Mouse (Mus musculus) heart, adult 18-20 months (tissue): ENCODE data around the gene Macrod2. TPM values are rescaled to one million over a fixed set of nuclear protein-coding genes. Genes with fewer than 3 reads are reported as not detected.

Experiments used
- DNase-seq, 2 experiments: peaks; one replicate each; pipeline ENCODE4 v3.0.0; 2021 to 2022; ENCODE audit warnings: mixed read lengths in 1 of 2
- total RNA-seq, 2 experiments: library from RNA; stranded (reverse); gene quantifications; 2 replicates each; pipeline ENCODE4 v1.2.3; 2021

The Macrod2 gene
- total RNA-seq, 2 experiments from 2014 or later = 7.2 to 8.3 TPM

DNA sequence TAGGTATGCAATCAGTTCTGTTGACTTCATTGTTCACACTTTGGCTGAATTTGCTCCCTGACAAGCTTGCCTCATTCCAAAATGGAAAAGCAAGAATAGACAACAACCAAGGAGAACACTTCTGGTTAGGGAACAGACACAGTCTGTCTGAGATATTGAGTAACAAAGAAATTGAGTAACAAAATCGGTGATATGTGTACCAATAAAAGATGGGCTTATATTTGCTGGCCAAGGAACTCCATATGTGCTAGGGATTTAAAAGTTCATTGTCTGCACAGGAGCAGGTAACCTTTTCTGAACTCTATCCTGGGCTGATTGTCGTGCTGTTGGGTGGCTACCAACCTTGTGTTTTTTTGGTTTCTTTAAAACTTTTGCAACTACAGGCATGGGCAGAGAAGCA is 817.2 kb downstream of the Macrod2 start:
- DNase-seq = no peak

DNA sequence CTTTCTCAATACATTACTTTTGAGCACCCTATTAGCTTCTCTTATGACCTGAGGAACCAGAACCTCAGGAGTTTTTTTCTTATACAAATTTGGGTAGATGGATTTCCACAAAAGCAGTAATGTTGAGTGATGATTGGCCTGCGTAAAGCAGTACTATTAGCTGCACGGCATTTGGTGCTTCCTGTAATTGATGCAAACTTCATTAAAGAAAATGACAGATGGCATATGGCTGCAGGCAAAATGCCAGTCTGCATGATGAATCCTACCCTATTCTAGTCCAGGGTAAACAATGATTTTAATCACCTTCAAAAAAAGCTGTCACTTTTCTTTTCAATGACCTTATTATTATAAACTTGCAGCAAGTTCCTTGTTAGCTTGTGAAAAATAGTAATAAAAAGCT is 822.4 kb downstream of the Macrod2 start:
- no peak for DNase-seq

GRCm38 (mm10) chr2:141217925-141218324 is 822.8 kb downstream of the Macrod2 start:
- no peak for DNase-seq

DNA sequence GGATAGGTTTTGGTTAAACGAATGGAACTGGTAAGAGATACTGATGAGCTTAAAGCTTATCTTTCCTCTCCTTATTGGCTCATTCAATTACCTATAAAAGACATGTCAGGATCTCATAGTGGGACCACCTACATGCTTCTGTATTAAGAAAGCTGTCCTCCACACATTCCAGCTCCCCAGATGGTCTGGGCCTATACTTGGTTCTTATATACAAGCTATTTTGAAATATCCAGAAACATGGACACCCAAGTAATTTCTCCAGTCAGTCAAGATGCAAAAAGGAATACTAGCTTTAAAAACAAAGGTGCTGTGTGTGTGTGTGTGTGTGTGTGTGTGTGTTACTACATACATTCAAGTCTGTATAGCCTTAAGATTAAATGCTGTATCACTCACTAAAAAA is 833.7 kb downstream of the Macrod2 start:
- no peak for DNase-seq

DNA sequence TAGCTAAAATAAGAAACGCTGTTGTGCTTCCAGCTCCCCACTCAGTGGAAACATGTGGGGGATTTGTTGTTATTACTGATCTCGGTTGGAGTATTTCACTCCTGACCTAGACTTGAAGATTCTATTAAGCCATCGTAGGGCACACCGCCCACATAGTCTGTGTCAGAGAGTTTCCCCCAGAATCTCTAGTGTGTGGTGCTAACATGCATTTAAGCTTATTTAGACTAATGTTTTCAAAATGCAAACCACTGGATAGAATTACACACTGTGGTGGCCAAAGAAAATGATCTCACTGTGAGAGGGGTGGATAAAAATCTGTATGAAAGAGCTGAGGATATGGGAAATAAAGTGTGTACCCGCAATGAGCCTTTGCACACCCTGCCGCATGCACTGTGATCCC is 834.7 kb downstream of the Macrod2 start:
- no peak for DNase-seq

GRCm38 (mm10) chr2:141231011-141231668 is 836.0 kb downstream of the Macrod2 start:
- no peak for DNase-seq

DNA sequence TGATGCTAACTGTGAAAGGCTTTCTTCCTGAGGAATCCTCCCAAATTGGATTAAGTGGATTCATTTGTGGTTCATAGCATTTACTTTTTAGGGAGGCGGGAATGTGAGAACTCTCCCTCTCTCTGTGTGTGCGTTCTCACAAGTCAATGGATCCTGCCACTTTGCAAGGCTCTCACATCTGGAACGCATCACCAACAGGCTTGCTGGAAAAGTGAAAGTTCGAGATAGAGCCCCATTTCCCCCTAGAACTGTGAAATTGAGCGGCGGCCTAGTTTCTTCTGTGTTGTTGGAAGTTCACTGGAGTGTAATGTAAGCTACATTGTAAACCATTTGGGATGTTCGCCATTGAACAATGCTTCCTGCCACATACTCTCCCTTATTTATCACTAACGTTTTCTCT is 839.2 kb downstream of the Macrod2 start:
- DNase-seq = no peak

DNA sequence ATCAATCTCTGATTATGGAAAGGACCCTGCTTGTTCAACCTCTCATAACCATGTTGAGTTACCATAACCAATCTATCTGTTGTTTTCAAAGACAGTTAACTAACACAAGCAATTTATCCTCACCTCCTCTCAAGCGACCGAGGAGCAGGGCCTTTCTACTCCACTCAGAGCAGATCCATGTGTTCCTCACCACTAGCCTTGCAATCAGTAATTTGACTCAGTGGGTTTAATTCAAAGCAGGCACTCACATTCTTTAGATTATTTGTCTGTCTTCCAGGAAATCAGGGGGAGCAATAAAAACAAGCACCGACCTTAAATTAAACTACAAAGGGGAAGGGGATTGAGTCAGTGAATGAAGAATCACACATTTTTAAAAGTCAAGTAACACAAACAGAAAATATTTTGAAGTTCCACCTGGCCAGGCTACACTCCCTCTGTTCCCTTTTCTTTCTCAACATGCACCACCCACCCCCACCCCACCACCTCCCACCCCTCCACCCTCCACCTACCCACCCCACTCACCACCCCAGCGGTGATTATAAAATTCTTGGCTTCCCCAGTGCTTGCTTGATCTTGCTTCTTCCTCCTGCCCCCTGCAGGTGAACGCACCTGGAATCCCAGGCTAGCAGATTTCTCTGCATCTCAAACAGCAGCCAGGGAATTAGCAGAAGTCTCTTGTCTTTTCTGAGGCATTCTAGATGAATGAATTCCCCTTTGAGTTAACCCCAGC is 839.8 kb downstream of the Macrod2 start:
- DNase-seq = no peak

- no peak for DNase-seq
These were observed 852.6 kb downstream of the Macrod2 start for GRCm38 (mm10) chr2:141247680-141248079.

DNA sequence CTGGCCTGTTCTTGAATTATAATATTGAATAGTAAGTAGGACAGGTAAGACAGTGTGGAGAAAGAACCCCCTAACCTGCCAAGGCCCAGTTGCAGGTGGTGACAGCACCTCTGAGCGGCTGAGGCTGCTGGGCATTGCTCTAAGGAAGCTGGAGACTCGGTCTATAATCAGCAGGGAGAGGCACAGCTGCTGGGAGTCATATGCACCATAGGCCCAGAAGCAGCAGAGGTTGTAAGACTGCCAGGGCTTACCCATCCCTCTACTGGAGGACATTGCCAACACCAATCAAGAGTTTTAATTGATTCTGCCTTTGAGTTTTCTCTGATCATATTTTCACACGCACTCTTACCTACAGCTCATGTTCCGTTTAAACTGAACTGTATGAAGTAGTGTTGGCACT is 869.5 kb downstream of the Macrod2 start:
- no peak for DNase-seq

DNA sequence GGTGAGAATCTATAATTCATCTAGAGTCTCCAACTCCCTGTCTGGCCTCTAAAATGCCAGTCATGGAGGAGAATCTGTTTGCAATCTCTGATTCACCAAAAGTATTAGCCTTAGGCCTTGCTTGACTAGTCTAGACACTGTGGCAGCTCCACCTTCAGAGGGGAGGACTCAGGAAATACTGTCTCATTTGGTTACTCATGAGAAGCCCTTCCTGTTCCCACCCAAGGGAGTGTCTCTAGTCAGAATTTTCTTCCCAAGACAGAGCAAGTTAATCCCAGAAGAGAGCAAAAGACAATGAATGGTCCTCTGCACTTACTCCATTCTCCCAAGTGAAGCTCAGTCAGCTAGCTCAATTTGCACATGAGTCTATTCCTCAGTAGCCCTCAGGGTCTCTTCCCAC is 871.5 kb downstream of the Macrod2 start:
- DNase-seq = no peak

- no peak for DNase-seq
These were observed 876.4 kb downstream of the Macrod2 start for GRCm38 (mm10) chr2:141271541-141271940.

DNA sequence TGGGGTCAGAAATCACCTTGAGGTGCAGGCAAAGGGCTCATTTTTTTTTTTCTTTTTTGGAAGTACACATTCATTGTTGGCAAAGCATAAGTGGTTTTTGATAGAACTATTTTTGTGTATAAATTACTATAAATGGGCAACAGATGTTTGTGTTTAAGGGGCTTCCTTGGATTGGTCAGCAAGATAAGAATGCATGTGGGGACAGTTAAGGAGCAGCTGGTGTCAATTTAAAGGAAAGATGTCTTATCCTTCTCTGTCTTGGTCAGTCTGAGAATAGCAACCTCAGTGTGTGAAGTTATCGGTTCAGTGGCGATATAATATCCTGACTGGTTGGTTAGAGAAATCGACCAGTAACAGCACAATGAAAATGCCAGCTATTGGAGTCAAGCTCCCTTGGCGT is 877.9 kb downstream of the Macrod2 start:
- DNase-seq = no peak

DNA sequence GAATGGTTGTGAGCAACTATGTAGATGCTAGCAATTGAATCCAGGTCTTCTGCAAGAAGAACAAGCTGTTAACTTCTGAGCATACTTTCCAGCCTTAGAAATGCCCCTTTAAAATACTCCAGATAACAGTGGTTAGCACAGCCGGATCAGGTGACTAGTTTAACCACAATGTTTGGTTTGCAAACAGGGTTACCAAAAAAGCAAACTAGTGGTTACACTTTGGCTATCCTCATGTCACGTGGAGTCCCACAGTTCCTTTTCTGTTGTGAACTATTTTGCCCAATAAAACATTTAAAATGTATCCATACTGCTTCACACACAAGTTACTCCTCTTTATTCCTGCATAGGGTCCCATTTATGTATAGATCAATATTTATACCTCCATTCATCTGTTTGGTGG is 879.2 kb downstream of the Macrod2 start:
- no peak for DNase-seq

DNA sequence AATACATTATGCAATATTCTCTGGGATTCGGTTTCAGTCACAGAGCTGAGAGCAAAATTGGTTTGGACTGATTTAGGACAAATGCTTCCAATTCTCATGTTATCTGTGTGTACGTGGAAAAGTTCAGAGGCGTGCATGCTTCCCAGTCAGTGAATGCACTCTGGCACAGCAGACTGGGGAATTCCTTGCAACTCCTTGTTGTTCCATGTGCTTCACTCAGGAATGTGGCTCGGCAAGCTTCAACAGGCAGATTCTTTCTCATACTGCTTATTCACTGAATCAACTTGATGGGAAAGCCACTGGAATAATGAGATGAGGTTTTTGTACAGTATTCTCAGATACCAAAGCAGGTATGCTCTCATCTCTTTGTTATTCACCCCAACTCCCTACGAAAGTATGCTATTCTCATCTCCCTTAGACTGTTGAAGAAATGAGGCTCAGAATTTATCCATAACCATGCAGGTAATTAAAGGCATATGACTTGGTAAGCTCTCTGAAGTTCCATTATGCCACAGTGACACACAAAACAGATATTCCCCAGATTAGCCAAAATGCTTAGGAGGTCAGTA is 884.1 kb downstream of the Macrod2 start:
- DNase-seq = peak in 1 of 2 experiments; percentile 18

- DNase-seq = no peak
These were observed 885.7 kb downstream of the Macrod2 start for GRCm38 (mm10) chr2:141280817-141281216.

- no peak for DNase-seq
These were observed 891.1 kb downstream of the Macrod2 start for GRCm38 (mm10) chr2:141286110-141286747.

DNA sequence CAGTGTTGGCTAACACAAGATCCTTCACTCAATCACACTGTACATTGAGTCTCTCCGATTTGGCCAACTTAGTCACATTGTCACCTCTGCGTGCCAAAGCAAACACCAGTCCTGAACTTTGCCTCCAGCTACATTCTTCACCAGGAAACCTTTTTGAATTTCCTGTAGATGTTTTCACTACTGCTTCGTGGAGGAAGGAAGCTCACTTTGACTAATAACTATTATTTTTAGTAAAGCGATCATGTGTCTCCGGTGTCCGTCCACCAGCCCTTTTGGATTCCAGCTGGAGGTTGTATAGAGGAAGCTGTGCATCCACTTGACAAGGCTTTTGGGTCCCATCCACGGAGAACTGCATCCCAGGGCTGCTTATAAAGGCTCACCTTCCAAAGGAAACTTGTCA is 893.4 kb downstream of the Macrod2 start:
- DNase-seq = peak; percentile 26 to 63

GRCm38 (mm10) chr2:141289059-141289713 is 894.1 kb downstream of the Macrod2 start:
- DNase-seq = peak; percentile 5 to 11

DNA sequence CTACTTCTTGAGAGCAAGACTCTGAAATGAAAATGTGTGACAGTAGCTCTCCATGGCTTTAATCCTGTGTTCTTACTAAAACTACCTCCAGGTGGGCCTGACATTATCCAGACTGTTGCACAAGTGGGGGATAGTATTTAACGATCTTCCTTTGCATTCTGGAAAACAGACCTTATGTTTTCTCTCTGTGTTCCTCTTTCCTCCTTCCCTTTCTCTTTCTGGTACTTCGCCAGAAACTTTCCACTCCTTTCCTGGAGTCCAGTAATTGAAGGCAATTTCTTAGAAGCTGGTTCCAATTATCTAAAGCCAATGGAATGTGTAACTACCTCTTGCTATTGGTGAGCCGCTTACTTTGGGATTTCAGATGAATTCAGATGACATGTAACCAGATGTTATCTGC is 897.7 kb downstream of the Macrod2 start:
- no peak for DNase-seq

GRCm38 (mm10) chr2:141299168-141299567 is 904.1 kb downstream of the Macrod2 start:
- no peak for DNase-seq

DNA sequence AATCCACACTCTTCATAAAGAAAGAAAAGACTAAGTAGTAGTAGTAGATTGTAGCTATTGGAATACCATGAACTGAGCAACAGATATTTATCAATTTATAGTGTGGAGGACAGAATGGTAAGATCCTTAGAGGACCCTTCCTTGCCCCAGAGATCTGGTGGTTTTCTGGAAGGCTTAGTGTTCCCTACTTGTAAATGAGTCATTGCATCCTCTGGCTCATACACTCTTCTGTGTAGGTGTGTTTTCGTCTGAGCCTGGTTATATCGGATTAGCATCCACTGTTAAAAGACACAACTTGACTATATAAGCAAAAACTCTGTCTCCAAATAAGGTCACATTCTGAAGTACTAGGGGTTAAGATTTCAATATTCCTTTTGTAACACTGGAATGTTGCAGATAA is 905.9 kb downstream of the Macrod2 start:
- DNase-seq = no peak

DNA sequence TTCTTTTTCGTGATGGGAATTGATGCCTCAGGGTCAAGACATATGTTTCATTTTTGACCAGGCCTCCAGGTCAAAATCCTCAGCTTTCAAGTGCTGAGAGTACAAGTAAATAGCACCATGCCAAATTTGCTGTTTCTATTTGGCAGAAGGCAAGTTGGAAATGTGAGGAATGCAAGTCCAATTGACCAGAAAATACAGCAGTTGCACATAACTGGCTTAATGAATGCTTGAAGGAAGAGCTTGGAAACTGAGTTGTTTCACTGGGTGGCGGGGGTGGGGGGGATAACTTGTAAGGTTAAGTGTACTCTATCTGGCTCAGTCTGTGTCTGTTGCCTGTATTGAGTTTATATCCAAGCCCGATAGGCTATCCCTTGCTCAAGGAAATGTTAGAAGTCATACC is 913.3 kb downstream of the Macrod2 start:
- no peak for DNase-seq
